Mouse (Mus musculus) gastrocnemius, adult 8-10 months (tissue): ENCODE data around the gene Gm45234. TPM values are rescaled to one million over a fixed set of nuclear protein-coding genes. Genes with fewer than 3 reads are reported as not detected.

Experiments used
- DNase-seq, 2 experiments: peaks; one replicate each; pipeline ENCODE4 v3.0.0; 2022; ENCODE audit warnings: low spot score in 2 of 2
- microRNA-seq: library from miRNA; unstranded; fragments of <30 nt; microRNA quantifications from one replicate; pipeline ENCODE4 v1.2.0, GENCODE M21; 2022
- total RNA-seq, 4 experiments: library from RNA; stranded (reverse); gene quantifications; 2 replicates each; pipeline ENCODE4 v1.2.4; 2022

The Gm45234 gene
- total RNA-seq, 4 experiments from 2014 or later, result not detected

DNA sequence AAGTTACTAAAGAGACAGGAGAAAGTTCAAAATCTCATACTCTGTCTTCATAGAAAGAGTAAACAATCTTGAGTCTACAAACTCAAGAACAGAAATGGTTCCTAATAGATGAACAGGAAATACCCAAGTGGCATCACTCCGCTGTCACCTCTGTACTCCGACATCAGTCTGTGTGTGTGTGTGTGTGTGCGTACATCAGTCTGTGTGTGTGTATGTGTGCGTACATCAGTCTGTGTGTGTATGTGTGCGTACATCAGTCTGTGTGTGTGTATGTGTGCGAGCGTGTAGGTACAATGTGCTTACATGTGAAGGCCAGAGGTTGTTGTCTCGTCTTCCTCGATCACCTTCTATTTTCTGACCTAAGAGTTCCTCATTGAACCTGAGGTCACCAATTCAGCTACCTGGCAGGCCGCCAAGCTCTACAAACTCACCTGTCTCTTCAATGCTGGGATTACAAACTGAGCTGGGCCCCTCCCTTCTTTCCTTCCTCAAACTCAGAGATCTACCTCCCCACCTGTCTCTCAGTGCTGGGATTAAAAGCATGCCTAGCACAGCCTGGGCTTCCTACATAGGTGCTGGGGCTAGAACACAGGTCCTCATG lies 47.4 kb downstream of the Gm45234 start:
- no peak for DNase-seq

DNA sequence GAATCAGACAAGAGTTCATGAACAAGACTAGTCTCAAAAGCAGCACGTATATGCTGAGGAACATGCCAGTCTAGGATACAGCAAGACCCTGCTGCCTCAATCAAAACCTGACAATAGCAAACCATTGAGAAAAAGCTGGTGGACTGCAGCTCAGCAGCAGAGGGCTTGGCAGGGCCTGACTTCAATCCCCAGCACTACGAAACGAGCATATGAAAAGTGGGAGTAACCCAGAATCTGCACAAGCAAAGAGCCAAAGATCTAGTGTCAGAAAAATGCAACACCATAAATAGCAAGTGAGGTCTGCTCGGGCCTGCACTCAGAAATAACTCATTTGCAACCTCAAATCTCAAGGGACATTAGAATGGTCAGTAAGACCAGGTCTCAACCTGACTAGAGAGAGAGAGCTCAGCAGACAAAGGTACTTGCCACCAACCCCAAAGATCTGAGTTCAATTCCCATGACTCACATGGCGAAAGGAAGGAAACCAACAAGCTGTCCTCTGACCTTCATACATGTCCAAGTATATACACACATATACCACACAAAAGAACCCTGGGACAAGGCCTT lies 49.7 kb downstream of the Gm45234 start:
- no peak for DNase-seq

DNA sequence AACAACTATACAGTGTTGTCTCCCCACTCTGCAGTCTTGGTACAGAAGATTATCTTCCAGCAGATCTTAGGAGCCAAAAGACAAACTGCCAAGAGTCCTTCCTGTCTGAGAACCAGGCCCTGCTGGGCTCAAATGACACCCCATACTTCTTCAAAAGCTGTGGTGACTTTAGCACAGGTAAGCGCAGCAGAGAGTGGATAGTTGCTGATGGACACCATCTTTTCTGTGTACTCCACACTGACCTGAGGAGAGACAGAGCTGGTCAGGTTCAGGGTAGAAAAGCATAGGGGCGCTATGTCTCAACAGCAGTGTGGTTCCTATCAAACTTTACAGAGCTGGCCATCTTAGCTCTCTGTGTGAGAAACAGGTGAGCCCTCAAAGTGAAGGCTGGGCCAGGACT lies 51.4 kb downstream of the Gm45234 start:
- no peak for DNase-seq

DNA sequence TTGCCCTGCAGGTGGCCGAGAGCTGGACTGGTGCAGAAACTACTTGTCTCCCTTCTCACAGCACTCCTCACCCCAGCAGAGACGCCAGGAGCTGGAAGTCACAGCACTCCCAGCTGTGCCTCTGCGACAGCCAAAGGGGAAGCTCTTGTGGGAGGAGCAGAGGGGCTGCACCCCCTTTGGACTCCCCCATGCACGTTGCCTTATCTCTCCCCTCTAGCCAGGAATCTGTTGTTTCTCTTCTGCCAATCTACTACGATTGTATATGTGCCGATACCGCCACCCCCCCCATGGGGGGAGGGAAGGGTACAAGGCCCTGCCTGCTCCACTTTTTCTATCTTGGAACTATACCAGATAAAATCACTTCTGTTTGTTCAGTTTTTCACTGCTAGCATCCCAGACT lies 52.0 kb downstream of the Gm45234 start:
- no peak for DNase-seq

DNA sequence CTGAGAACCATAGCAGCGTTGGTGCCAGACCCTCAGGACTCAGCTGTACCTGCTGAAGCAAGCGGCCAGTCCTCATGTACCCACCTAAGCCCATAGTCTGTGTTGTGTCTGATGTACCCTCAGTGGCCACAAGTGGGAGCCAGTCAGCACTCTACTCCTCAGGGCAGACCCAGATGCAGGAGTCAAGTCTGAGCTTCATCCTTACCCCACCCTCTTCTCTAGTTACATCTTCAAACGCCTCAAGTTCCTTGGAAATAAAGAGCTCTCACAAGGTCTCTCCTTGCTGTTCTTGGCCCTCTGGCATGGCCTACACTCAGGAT lies 53.1 kb downstream of the Gm45234 start:
- peak; percentile 35 to 48 for DNase-seq

DNA sequence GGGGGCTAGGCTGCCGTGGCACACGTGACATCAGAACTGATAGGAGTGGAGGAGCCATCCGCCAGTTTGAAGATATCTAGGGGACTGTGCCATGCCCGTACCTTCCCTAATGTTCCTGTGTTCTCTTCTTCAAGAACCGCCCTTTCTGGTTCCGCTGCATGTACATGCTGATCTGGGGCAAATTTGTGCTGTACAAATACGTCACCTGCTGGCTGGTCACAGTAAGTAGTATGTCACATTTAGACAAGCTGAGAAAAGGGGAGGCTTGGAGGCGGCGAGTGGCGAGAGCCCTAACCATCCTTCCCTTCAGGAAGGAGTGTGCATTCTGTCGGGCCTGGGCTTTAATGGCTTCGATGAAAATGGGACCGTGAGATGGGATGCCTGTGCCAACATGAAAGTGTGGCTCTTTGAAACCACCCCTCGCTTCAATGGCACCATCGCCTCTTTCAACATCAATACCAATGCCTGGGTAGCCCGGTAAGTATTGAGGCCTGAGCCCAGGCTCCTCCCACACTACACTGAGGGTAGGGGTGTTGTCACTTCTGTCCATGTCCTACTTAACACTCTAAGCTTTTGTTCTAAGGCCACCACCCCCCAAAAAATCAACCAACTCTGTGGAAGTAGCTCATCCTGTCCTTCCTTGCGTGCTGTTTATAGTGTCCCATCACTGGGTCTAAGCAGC lies 53.6 kb downstream of the Gm45234 start:
- DNase-seq, result no peak

DNA sequence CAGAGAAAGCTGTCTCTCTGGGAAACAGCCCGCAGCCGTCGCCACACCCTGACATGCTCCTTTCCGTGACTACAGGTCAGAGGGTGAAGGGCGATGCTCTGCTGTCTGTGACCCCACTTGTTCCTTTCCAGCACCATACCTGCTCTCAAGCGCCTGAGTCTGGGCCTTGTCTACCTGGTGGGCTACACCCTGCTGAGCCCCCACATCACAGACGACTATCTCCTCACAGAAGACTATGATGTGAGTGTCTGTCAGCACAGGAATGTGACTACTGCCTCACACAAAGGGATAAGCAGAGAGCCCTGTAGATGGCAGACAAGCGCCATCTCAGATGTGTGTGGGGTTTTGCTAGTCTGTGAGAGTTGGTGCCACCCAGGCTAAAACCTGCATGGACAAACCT lies 54.5 kb downstream of the Gm45234 start:
- DNase-seq, result no peak

DNA sequence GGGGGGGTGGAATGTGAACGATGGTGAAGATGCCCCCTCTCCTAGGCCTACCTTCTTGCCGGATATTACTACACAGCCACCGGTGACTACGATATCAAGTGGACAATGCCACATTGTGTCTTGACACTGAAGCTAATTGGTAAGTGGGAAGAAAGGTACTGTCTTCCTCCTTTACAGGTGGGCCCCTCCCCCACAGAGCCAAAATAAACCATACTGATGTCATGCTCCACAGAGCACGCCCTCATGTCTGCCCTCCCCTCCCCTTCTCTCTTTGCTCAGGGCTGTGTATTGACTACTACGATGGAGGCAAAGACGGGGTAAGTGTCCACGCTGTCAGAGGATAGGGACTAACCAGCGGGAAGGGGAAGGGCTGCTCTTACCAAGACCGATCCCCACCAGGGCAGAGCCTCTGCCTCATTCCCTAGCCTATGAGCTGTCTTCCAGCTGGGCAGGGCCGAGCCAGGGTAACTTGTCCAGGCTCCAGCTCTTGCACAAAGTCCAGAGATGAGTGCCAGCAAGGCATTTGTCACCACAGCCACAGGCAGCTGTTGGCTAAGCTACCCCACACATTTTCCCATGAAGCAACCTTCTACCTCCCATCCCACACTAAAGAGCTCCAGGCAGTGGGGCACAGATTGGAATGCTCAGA lies 55.7 kb downstream of the Gm45234 start:
- DNase-seq, result peak; percentile 63 to 77

DNA sequence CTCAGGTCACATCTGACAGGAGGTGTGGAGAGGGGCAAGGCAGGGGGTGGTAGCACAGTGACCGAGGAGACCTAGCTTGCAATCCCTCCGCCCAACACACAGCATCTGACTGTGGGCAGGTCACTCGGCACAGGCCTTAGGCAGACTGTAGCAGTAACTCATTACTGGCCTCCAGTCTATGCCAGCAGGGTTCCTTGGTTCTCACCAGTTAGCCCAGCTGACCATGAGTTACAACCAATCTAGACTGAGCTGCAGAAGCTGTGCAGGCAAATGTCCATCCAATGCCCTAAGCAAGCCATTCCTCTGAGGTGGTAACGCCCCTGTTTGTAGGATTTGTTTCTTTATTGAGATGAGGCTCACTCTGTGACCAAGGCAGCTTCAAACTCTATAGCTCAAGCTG lies 56.5 kb downstream of the Gm45234 start:
- DNase-seq, result no peak

DNA sequence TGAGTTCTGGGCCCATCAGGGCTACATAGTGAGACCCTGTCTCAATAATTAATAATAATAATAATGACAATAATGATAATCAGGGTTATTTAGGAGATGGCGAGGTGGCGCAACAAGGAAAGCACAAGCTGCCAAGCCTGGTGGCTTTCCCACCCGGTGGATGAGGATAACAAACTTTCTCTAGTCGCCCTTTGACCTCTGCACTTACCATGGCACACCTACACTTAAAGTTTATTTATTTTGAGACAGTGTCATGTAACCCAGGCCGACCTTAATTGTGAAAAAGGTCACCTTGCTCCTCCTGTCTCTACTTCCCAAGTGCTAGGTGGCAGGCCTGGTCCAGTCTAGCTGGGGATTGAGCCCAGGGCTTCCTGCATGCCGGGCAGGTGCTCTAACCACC lies 57.1 kb downstream of the Gm45234 start:
- no peak for DNase-seq

DNA sequence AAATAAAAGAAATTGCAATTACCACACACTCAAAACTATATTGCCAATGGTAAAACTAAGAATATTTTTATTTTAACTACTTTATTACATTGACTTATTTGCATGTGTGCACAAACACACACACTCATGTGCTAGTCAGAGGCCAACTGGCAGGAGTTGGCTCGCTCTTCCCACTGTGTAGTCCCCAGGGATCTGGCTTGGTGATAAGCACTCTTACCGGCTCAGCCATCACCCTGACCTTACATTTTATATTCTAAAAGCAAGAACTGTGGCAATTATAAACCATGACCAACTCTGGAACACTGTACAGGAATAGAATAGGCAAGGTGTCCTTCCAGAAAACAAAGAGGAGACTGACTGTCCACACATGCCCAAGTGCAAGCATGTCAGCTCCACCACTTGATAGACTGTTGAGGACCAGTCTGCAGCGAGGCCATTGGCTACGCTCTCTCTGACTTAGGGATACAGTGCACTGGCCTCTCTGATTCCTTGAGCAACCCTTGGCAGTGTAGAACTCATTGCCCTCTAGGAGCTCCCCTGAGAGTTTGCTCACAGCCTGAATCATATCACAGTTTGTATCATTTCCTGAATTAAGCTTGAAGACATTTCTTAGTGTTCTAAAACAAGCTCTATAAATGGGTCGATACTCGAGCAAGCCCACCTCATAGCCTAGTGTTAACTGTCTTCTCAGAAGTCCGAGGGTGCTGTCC lies 59.2 kb downstream of the Gm45234 start:
- DNase-seq, result no peak

DNA sequence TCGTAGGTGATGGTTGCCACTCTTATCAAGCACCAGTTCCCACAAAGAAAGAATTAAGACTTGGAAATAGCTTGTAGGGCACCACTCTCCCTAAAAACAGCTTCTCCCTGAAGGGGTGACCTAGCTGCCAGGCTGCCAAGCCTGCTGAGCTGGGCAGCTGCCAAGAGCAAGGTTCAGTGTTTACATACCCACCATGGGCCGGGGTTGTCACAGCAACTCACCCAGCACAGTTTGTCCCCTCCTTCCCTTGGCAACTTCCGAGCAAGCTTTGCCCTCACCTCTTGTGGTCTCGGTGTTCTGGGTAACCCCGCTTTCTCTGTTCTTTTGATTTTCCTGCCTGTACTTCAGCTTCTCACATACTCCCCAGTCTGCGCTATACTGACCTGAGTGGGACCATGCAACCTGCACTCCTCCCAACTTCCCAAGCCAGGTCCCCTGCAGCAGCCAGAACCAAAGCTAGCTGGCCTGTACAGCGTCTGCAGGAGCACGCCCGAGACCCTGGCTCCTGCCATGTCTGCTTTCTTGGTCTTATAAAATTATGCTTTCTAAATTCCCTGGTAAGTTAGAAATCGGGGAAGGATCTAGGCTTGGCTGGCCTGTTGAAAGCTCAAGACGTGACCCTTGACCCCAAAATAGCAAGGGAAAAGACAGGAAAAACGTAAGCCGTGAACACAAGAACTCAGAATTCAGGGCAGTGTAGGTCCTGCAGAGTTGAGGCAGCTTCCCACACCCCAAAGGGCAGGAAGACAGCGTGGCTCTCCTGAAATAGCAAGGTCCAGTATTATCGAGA lies 61.5 kb downstream of the Gm45234 start:
- DNase-seq, result peak in 1 of 2 experiments; percentile 14

DNA sequence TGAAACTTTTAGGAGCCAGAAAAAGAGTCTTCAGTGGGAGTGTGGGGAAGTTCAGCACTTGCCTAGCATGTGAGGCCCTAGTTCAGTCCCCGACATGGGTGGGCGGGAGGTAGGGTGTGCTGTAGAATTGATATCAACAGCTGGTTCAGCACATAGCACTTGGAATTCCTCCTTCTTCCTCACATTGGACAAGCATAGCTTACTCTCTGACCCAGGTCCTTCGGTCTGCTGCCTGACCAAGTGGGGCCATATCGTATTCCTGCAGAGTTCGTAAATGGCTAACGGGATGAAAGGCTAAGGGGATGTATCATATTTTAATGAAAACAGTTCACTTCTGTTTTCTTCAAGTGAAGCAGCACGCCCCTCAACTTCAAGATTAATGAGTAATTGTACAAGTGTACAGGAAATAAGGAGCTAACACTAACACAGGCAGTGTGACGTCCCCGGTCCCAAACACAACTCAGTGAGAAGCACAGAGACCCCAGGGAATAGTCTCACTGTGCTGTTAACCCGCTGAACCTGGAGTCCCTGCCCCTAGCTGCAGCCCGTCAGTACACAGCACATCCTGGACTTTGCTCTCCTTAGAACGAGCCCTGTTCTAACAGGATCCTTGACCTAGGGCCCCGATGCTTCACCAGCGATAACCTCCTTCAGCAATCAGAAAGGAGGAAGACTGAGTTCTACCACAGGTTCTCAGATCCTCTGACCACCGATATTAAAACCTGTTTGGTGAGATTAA lies 62.4 kb downstream of the Gm45234 start:
- DNase-seq, result no peak

DNA sequence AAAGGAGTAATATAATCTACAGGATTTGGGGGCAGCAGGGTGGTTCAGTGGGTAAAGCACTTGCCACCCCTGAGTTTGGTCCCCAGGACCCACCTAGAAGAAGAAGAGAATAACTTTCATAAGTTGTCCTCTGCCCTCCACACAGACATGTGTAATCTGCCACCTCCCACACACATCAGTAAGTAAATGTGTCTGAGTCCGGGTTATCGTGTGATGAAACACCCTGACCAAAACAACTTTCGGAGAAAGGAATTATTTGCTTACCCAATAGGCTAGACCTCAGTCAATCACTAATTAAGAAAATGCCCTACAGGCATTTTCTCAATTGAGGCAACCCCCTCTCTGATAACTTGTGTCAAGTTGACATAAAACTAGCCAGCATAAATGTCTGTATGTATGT lies 65.3 kb downstream of the Gm45234 start:
- no peak for DNase-seq

Small RNA genes lying within 50 kb of the gene (microRNA-seq; reads per million reads assigned to microRNA genes)
- not detected for gene Mir141
- 6.7 reads per million for gene Mir200c

Other genes starting within 250 kb of the Gm45234 start
- 1 to 10 TPM; 3.6 to 7.5 (median 5.5) TPM for gene C1ra, start 243.6 kb downstream of the Gm45234 start, total RNA-seq
- 10 to 100 TPM in 3 of 4 experiments, 1 to 10 TPM in 1; 8.4 to 20.8 (median 14.2) TPM for gene C1s1, start 213.7 kb downstream of the Gm45234 start, total RNA-seq
- gene C1rb, start 185.7 kb downstream of the Gm45234 start, total RNA-seq, result 1 to 10 TPM in 1 of 4 experiments, under 1 TPM in 3; 0.46 to 1.2 (median 0.69) TPM
- gene C1s2, start 119.9 kb downstream of the Gm45234 start, total RNA-seq, result under 1 TPM; 0.44 to 0.70 (median 0.51) TPM
- gene Lpcat3, start 93.0 kb downstream of the Gm45234 start, total RNA-seq, result 10 to 100 TPM; 12.6 to 18.1 (median 15.6) TPM
- 10 to 100 TPM; 62.1 to 74.4 (median 66.1) TPM for gene Emg1, start 43.8 kb downstream of the Gm45234 start, total RNA-seq
- gene Phb2, start 43.7 kb downstream of the Gm45234 start, total RNA-seq, result 100 to 1,000 TPM; 140 to 157 (median 153) TPM
- 1 to 10 TPM in 3 of 4 experiments, under 1 TPM in 1; 0.80 to 2.0 (median 1.2) TPM for gene Ptpn6, start 17.3 kb downstream of the Gm45234 start, total RNA-seq
- gene Grcc10, start 14.6 kb downstream of the Gm45234 start, total RNA-seq, result 100 to 1,000 TPM; 146 to 173 (median 164) TPM
- 10 to 100 TPM; 41.9 to 59.4 (median 49.2) TPM for gene Atn1, start 503 bp upstream of the Gm45234 start, total RNA-seq
- 1 to 10 TPM in 3 of 4 experiments, under 1 TPM in 1; 0.75 to 1.4 (median 1.1) TPM for gene Eno2, start 13.7 kb upstream of the Gm45234 start, total RNA-seq
- not detected for gene Lrrc23, start 23.7 kb upstream of the Gm45234 start, total RNA-seq
- gene Spsb2, start 52.6 kb upstream of the Gm45234 start, total RNA-seq, result 1 to 10 TPM; 1.9 to 4.1 (median 2.9) TPM
- gene Tpi1, start 58.3 kb upstream of the Gm45234 start, total RNA-seq, result 1,000 to 10,000 TPM; 2,418 to 2,798 (median 2,572) TPM
- 10 to 100 TPM; 44.3 to 48.1 (median 45.2) TPM for gene Usp5, start 73.5 kb upstream of the Gm45234 start, total RNA-seq
- under 1 TPM; 0.31 to 0.51 (median 0.37) TPM for gene Cdca3, start 73.5 kb upstream of the Gm45234 start, total RNA-seq
- 1 to 10 TPM in 2 of 4 experiments, under 1 TPM in 2; 0.70 to 1.1 (median 1.0) TPM for gene Gnb3, start 84.3 kb upstream of the Gm45234 start, total RNA-seq
- 1 to 10 TPM; 2.0 to 4.5 (median 3.3) TPM for gene P3h3, start 101.7 kb upstream of the Gm45234 start, total RNA-seq
- not detected for gene Gpr162, start 108.0 kb upstream of the Gm45234 start, total RNA-seq
- under 1 TPM in 1 of 4 experiments, not detected in 3; 0.11 TPM for gene Cd4, start 132.2 kb upstream of the Gm45234 start, total RNA-seq
- gene Lag3, start 155.7 kb upstream of the Gm45234 start, total RNA-seq, result under 1 TPM in 1 of 4 experiments, not detected in 3; 0.31 TPM
- 10 to 100 TPM; 64.6 to 83.2 (median 76.8) TPM for gene Ptms, start 164.1 kb upstream of the Gm45234 start, total RNA-seq
- 100 to 1,000 TPM; 192 to 219 (median 202) TPM for gene Mlf2, start 175.4 kb upstream of the Gm45234 start, total RNA-seq
- gene Cops7a, start 209.5 kb upstream of the Gm45234 start, total RNA-seq, result 100 to 1,000 TPM; 122 to 142 (median 131) TPM
- under 1 TPM in 3 of 4 experiments, not detected in 1; 0.19 to 0.70 (median 0.36) TPM for gene Pianp, start 240.7 kb upstream of the Gm45234 start, total RNA-seq